Mouse (Mus musculus) embryonic facial prominence, embryonic 10.5 days (tissue): ENCODE measurements at regions not wholly inside any gene's neighbourhood (a gene's known extent, or its start where the extent isn't known, plus 50 kb on each side); places are given as distances from the start of the nearest gene placed in this dataset.

Experiments
- DNase-seq: peaks from one replicate; pipeline ENCODE4 v3.0.0-alpha.2; 2017; ENCODE audit warnings: low spot score
- H3K27ac ChIP-seq: fragments of 300-500 bp; sonication (generic); replicated peaks from 2 replicates; pipeline ENCODE4 v1.5.1; 2016; ENCODE audit warnings: mild to moderate bottlenecking
- H3K27me3 ChIP-seq: fragments of 300-500 bp; sonication (generic); replicated peaks from 2 replicates; pipeline ENCODE4 v1.6.1; 2016; ENCODE audit warnings: low read depth, mild to moderate bottlenecking; ENCODE audit not compliant: poor library complexity, severe bottlenecking
- H3K36me3 ChIP-seq: fragments of 300-500 bp; sonication (generic); replicated peaks from 2 replicates; pipeline ENCODE4 v1.6.1; 2016; ENCODE audit warnings: mild to moderate bottlenecking, moderate library complexity
- H3K4me1 ChIP-seq: fragments of 300-500 bp; sonication (generic); 2 replicates; pipeline ENCODE4 v1.6.1; 2016
- H3K4me3 ChIP-seq: fragments of 300-500 bp; sonication (generic); 2 replicates; pipeline ENCODE4 v1.5.1; 2016; ENCODE audit warnings: mild to moderate bottlenecking, moderate library complexity
- H3K9me3 ChIP-seq: fragments of 300-500 bp; sonication (generic); 2 replicates; pipeline ENCODE4 v1.6.1; 2016; ENCODE audit warnings: mild to moderate bottlenecking
- WGBS: fragments of 180-500 bp; shearing (Covaris S2); methylation state at CpG from one replicate; pipeline ENCODE4 v1.1.7; 2016; 5-methylcytosine and 5-hydroxymethylcytosine counted together

- peak; percentile 7 for DNase-seq
- 9% methylated on average over 2 of the region's 2 CpGs for WGBS
- no peaks in the 10 kb centered on the region for H3K9me3 ChIP-seq
These were observed 406.6 kb upstream of the Cldn34d start for GRCm38 (mm10) chrX:77009336-77009735.

DNA sequence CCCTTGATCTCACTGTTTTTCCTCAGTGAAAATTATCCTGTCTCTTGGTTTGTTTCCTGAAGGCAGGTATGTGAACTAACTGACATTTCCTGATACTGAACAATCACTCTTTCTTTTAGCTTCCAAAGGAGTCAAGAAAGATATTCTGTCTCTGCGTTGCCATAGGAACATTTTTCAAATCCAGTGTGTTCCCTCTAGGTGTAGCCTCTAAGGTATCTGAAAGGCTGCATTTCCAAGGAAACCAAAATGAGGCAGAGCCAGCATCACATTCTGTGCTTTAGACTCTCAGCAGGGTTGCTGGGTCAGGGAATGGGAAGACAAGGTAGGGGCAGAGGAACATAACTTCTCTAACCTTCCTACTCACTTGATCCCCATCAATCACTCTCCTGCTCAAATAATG, 411.2 kb upstream of the Cldn34d start:
- Histone ChIP-seq H3K36me3 (no peaks in the 10 kb centered on the region), H3K9me3 (no peaks in the 10 kb centered on the region), H3K27me3 (no peaks in the 10 kb centered on the region), H3K27ac (no peak overlapping the region), H3K4me3 (no peak overlapping the region), H3K4me1 (no peaks in the 10 kb centered on the region)
- no peak for DNase-seq
- WGBS, result 69% methylated on average over 1 of the region's 1 CpGs

More at GRCm38 (mm10) chrX:77009336-77009735, 406.6 kb upstream of the Cldn34d start:
- Histone ChIP-seq H3K4me3 (no peak overlapping the region), H3K4me1 (no peaks in the 10 kb centered on the region), H3K27me3 (no peaks in the 10 kb centered on the region), H3K36me3 (no peaks in the 10 kb centered on the region), H3K27ac (no peak overlapping the region)

DNA sequence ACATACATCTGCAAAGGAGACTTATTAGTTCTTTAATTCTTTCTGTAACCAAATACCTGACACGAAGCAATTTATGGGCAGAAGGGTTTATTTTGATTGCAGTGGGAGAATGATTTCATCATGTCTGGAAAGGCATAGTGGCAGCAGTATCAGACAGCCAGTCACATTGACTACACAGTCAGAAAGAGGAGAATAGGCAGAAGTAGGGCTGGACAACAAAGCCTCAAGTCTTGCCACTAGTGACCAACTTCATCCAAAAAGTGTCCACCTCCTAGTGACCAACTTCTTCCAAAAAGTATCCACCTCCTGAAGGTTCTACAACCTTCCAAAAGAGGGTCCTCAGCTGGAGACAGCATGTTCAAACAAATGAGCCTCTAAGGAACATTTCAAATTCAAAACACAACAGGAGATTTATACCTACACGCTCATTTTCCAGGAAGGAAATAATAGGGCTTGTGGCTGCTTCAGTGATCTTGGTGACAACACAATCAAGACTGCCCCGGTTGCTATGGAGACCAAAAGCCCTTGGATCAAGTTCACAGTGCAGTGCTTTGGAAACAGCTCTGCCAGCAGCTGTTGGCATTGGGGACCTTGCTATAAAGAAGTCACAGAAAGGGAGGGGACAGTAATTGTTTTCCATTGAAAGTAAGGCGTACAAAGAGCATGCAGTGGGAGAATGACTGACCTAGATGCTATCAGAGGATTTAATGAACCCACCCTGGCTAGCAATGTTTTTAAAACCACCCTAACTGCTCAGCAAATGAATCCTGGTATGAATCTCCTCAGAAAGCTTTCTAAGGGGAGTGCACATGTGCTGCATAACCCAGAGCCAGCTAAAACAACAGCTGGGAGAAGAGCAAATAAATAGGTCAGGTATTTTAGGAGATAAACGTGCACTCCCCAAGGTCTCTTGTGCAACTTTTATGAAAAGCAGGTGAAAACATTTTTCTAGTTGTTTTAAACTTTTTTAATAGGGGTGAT, 448.0 kb upstream of the Cldn34d start:
- WGBS, result 48% methylated on average over 5 of the region's 5 CpGs
- H3K36me3 ChIP-seq, result no peaks in the 10 kb centered on the region
- H3K4me1 ChIP-seq, result peaks cover 3% of the 10 kb centered on the region
- H3K9me3 ChIP-seq, result no peaks in the 10 kb centered on the region
- H3K27me3 ChIP-seq, result no peaks in the 10 kb centered on the region
- H3K4me3 ChIP-seq, result no peak overlapping the region
- peak; percentile 60 for DNase-seq
- H3K27ac ChIP-seq, result no peak overlapping the region

GRCm38 (mm10) chrX:77052036-77052435, 449.3 kb upstream of the Cldn34d start:
- DNase-seq, result no peak
- Histone ChIP-seq H3K4me1 (peaks cover 3% of the 10 kb centered on the region), H3K4me3 (no peak overlapping the region), H3K36me3 (no peaks in the 10 kb centered on the region), H3K27ac (no peak overlapping the region), H3K9me3 (no peaks in the 10 kb centered on the region), H3K27me3 (no peaks in the 10 kb centered on the region)
- WGBS, result 76% methylated on average over 1 of the region's 1 CpGs

- H3K4me1 ChIP-seq, result no peaks in the 10 kb centered on the region
- H3K9me3 ChIP-seq, result no peaks in the 10 kb centered on the region
- H3K36me3 ChIP-seq, result no peaks in the 10 kb centered on the region
- H3K27ac ChIP-seq, result no peak overlapping the region
- 89% methylated on average over 4 of the region's 4 CpGs for WGBS
- no peak for DNase-seq
- H3K4me3 ChIP-seq, result no peak overlapping the region
- H3K27me3 ChIP-seq, result no peaks in the 10 kb centered on the region
These were observed 431.0 kb upstream of the Tbl1x start for GRCm38 (mm10) chrX:77079776-77080175.

DNA sequence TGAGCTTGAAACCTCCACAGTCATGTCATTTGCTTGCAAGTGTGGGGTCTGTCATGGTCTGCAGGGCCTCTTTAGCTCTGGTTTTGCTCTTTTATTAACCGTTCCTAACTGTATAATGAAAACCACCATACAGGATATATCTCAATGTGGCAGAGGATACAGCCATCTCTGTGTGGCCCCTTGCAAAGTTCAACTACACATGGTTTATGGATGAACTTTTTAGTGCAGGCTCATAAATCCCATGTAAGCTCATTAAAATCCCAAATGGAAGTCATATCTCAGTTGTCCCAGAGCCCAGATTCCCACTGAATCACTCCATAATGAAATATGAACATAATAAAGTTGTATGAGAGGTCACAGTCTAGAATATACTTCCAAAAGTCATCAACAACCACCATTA, 428.1 kb upstream of the Tbl1x start:
- 87% methylated on average over 1 of the region's 1 CpGs for WGBS
- no peaks in the 10 kb centered on the region for H3K27me3 ChIP-seq
- no peaks in the 10 kb centered on the region for H3K9me3 ChIP-seq

GRCm38 (mm10) chrX:77121761-77122160, 389.1 kb upstream of the Tbl1x start:
- no peak overlapping the region for H3K27ac ChIP-seq
- no peak overlapping the region for H3K4me3 ChIP-seq
- H3K9me3 ChIP-seq, result no peaks in the 10 kb centered on the region
- WGBS, result 64% methylated on average over 2 of the region's 2 CpGs
- no peak for DNase-seq
- H3K36me3 ChIP-seq, result no peaks in the 10 kb centered on the region
- no peaks in the 10 kb centered on the region for H3K27me3 ChIP-seq
- H3K4me1 ChIP-seq, result no peaks in the 10 kb centered on the region

More for the DNA sequence above, 428.1 kb upstream of the Tbl1x start:
- Histone ChIP-seq H3K4me3 (no peak overlapping the region), H3K4me1 (no peaks in the 10 kb centered on the region), H3K36me3 (no peaks in the 10 kb centered on the region), H3K27ac (no peak overlapping the region)
- no peak for DNase-seq
